ENCODE assay signal across 12 mouse cellular contexts in genomic region chr19:17769610-17770399, GRCm38 (mm10).
DNase-seq lines count a peak whose midpoint lies in the region; ATAC-seq and TF ChIP-seq lines count a peak whose summit lies in the region.
"Had no signal": no experiment of that assay in that cellular context is flagged by ENCODE, and none has a peak within 500 bp of the region (broad histone marks: within the 10 kb centered on the region; RNA-seq: fewer than 3 reads in every experiment).

No protein-coding gene starts in this region.

- no peak for ATAC-seq in heart, embryonic 11.5 days (replicated peaks; ENCODE audit: insufficient number of reproducible peaks, low FRiP score, low TSS enrichment)
- ATAC-seq in lung, postnatal 0 days = no peak

- no peaks in the 10 kb centered on the region for H3K9me3 ChIP-seq in heart, embryonic 11.5 days (replicated peaks; ENCODE audit: control insufficient read depth, low read length)
- no peaks in the 10 kb centered on the region for H3K9me3 ChIP-seq in lung, postnatal 0 days (ENCODE audit: low read length)
- H3K9me3 ChIP-seq: embryonic facial prominence, embryonic 15.5 days had no signal

- H3K27me3 ChIP-seq in heart, adult 2 months (ENCODE audit: control insufficient read depth, insufficient read depth, low read length) = no peaks in the 10 kb centered on the region
- H3K27me3 ChIP-seq in heart, embryonic 11.5 days (ENCODE audit: control insufficient read depth, insufficient read depth, low read length) = no peaks in the 10 kb centered on the region
- no peaks in the 10 kb centered on the region for H3K27me3 ChIP-seq in lung, postnatal 0 days (replicated peaks; ENCODE audit: insufficient read depth, low read length)
- no peaks in the 10 kb centered on the region; the same call in 1 of the 2 replicates for H3K27me3 ChIP-seq in cerebellum, adult 2 months (ENCODE audit: control insufficient read depth, insufficient read depth, low read length)
- H3K27me3 ChIP-seq: embryonic facial prominence, embryonic 15.5 days had no signal

- H3K4me1 ChIP-seq in heart, adult 2 months (ENCODE audit: control insufficient read depth, insufficient read depth, low read length) = peaks cover 1% of the 10 kb centered on the region
- H3K4me1 ChIP-seq in heart, embryonic 11.5 days (ENCODE audit: control insufficient read depth, insufficient read depth, low read length) = no peaks in the 10 kb centered on the region
- no peaks in the 10 kb centered on the region for H3K4me1 ChIP-seq in lung, postnatal 0 days (ENCODE audit: insufficient read depth, low read depth, low read length)
- H3K4me1 ChIP-seq in cerebellum, adult 2 months (ENCODE audit: control insufficient read depth, insufficient read depth, low read length) = peaks cover 4% of the 10 kb centered on the region; the same call in 1 of the 2 replicates
- H3K4me1 ChIP-seq: embryonic facial prominence, embryonic 15.5 days had no signal

- TF ChIP-seq POLR2A in heart, adult 2 months (IDR thresholded peaks at IDR 0.05; ENCODE audit: insufficient read depth, low read depth, low read length) = no peak
- no peak for TF ChIP-seq POLR2A in cerebellum, adult 2 months (IDR thresholded peaks at IDR 0.05; ENCODE audit: borderline replicate concordance, insufficient read depth, low read length)

- intact Hi-C loops in heart, adult 2 months (cut with DNase I) = no loop called here
- intact Hi-C loops in left cerebral cortex, postnatal 4 days (cut with DNase I) = no loop called here

- H3K4me2 ChIP-seq in heart, embryonic 11.5 days = no peak overlapping the region
- no peak overlapping the region for H3K4me2 ChIP-seq in lung, postnatal 0 days (replicated peaks; ENCODE audit: low read depth, low read length)
- H3K4me2 ChIP-seq: embryonic facial prominence, embryonic 15.5 days had no signal

- no peaks in the 10 kb centered on the region for H3K79me2 ChIP-seq in heart, adult 2 months (replicated peaks; ENCODE audit: control insufficient read depth, insufficient read depth, low read length)

- no peaks in the 10 kb centered on the region for H3K36me3 ChIP-seq in heart, adult 2 months (ENCODE audit: control insufficient read depth, insufficient read depth, low read length)
- no peaks in the 10 kb centered on the region for H3K36me3 ChIP-seq in heart, embryonic 11.5 days (ENCODE audit: control insufficient read depth, insufficient read depth, low read length)
- no peaks in the 10 kb centered on the region for H3K36me3 ChIP-seq in lung, postnatal 0 days (ENCODE audit: insufficient read depth, low read length)
- H3K36me3 ChIP-seq: embryonic facial prominence, embryonic 15.5 days had no signal

- no peak for TF ChIP-seq EP300 in heart, adult 2 months (IDR thresholded peaks at IDR 0.05; ENCODE audit: insufficient read depth, low read depth, low read length)
- TF ChIP-seq EP300 in lung, postnatal 0 days (IDR thresholded peaks at IDR 0.05) = no peak

- no peak overlapping the region for H3K4me3 ChIP-seq in heart, adult 2 months
- H3K4me3 ChIP-seq in heart, embryonic 11.5 days (ENCODE audit: low read depth, low read length) = no peak overlapping the region
- H3K4me3 ChIP-seq in lung, postnatal 0 days (ENCODE audit: low read depth, low read length) = no peak overlapping the region
- no peak overlapping the region for H3K4me3 ChIP-seq in cerebellum, adult 2 months (replicated peaks; ENCODE audit: insufficient read depth, low read depth, low read length)
- H3K4me3 ChIP-seq: embryonic facial prominence, embryonic 15.5 days had no signal

- peak; percentile 23 for TF ChIP-seq CTCF in heart, adult 2 months (IDR thresholded peaks at IDR 0.05)
- peak; percentile 38 for TF ChIP-seq CTCF in lung, postnatal 0 days (IDR thresholded peaks at IDR 0.05)
- TF ChIP-seq CTCF in cerebellum, adult 2 months (IDR thresholded peaks at IDR 0.05; ENCODE audit: borderline replicate concordance, insufficient read depth, low read depth, low read length) = peak; percentile 64

- peak in 1 of 2 experiments; percentile 3 for DNase-seq in heart, adult 2 months
- no peak for DNase-seq in lung, postnatal 0 days (ENCODE audit: low spot score)
- DNase-seq in lung, postnatal 25 days (ENCODE audit: low spot score) = no peak
- DNase-seq in cerebellum, adult 2 months = peak; percentile 84 to 95
- DNase-seq in left cerebral cortex, postnatal 4 days = peak; percentile 89
- no peak for DNase-seq in urinary bladder, postnatal 36 days (ENCODE audit: low spot score in 2 of 2)
- DNase-seq in embryo, embryonic 10.5 days (ENCODE audit: low spot score) = no peak
- DNase-seq: adrenal gland, adult 2 months; thymus, adult 2 months had no signal

- 82% methylated on average over 5 of the region's 5 CpGs for WGBS in heart, adult 2 months
- WGBS in heart, embryonic 11.5 days (ENCODE audit: insufficient replicate concordance) = 77% methylated on average over 5 of the region's 5 CpGs
- 80% methylated on average over 5 of the region's 5 CpGs for WGBS in lung, postnatal 0 days
- WGBS in cerebellum, adult 2 months = 10% methylated on average over 5 of the region's 5 CpGs

- no peak overlapping the region for H3K27ac ChIP-seq in heart, adult 2 months
- no peak overlapping the region for H3K27ac ChIP-seq in heart, embryonic 11.5 days (ENCODE audit: low read depth, low read length)
- no peak overlapping the region for H3K27ac ChIP-seq in lung, postnatal 0 days (ENCODE audit: low read length)
- no peak overlapping the region for H3K27ac ChIP-seq in cerebellum, adult 2 months (ENCODE audit: insufficient read depth, low read length)
- H3K27ac ChIP-seq: embryonic facial prominence, embryonic 15.5 days; macrophage had no signal

- no peak overlapping the region for H3K9ac ChIP-seq in heart, adult 2 months (ENCODE audit: low read depth, low read length)
- no peak overlapping the region for H3K9ac ChIP-seq in heart, embryonic 11.5 days (ENCODE audit: low read depth, low read length)
- H3K9ac ChIP-seq in lung, postnatal 0 days (replicated peaks; ENCODE audit: low read depth) = no peak overlapping the region
- H3K9ac ChIP-seq: embryonic facial prominence, embryonic 15.5 days had no signal

Comparison
In these comparisons a context has a peak if more than half of its experiments do, and no peak if none do; other contexts are left out.
1. DNase-seq: peak in cerebellum, adult 2 months (2 of 2) and left cerebral cortex, postnatal 4 days (single experiment); none in lung, postnatal 0 days (single experiment), lung, postnatal 25 days (single experiment), urinary bladder, postnatal 36 days (0 of 2) and embryo, embryonic 10.5 days (single experiment).
2. Peak in every context shown above with its lines, with median percentiles within 50 percentile points of each other: CTCF ChIP-seq.